Mouse (Mus musculus): ENCODE results near the gene Scgb1b10.
"Not testable (repeated sequence)": the region's sequence is repeated elsewhere in the genome, so short reads cannot be mapped to it uniquely, and the experiment has no call there.

Scgb1b10 gene

DNA sequence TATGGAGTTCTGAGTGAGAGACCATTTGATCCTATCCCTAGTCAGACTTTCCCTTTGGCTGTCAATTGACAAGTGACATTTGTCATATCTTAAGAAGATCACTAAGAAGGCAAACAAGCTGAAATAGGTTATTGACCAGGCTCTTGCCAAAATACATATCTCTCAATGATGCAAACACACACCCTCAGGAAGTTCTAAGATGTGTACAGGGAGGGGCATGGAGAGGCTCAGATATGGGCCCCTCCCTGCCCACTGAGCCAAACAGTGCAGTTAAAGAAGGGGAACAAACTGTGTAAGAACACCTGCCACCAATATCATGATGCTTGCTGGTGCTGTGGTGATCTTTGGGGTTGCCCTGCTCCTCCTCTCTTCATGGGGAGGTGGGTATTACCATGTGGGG, at the start of gene Scgb1b10:
Scgb1b10 (plus strand) TSS at position 301 of the 400 bp plus-strand sequence.
- DNase-seq (ENCODE audit: low spot score): not testable (repeated sequence)

Measured in retina, embryonic 14.5 days (tissue).